Mouse (Mus musculus): ENCODE data around the gene Tns1.

Gene Tns1

GRCm38 (mm10) chr1:74058771-74059170, 65.5 kb downstream of the Tns1 start:
- no peak for DNase-seq (ENCODE audit: low spot score in 2 of 2)

- no peak for DNase-seq (ENCODE audit: low spot score in 2 of 2)
These were observed 65.9 kb downstream of the Tns1 start for GRCm38 (mm10) chr1:74058309-74058708.

- DNase-seq (ENCODE audit: low spot score in 2 of 2), result no peak
These were observed 66.7 kb downstream of the Tns1 start for GRCm38 (mm10) chr1:74057501-74057900.

GRCm38 (mm10) chr1:74055552-74055951, 68.7 kb downstream of the Tns1 start:
- no peak for DNase-seq (ENCODE audit: low spot score in 2 of 2)

GRCm38 (mm10) chr1:74054471-74054870, 69.8 kb downstream of the Tns1 start:
- DNase-seq (ENCODE audit: low spot score in 2 of 2), result no peak

GRCm38 (mm10) chr1:74054007-74054406, 70.2 kb downstream of the Tns1 start:
- DNase-seq (ENCODE audit: low spot score in 2 of 2), result no peak

GRCm38 (mm10) chr1:74053068-74053467, 71.2 kb downstream of the Tns1 start:
- DNase-seq (ENCODE audit: low spot score in 2 of 2), result no peak

GRCm38 (mm10) chr1:74051349-74051748, 72.9 kb downstream of the Tns1 start:
- no peak for DNase-seq (ENCODE audit: low spot score in 2 of 2)

GRCm38 (mm10) chr1:74049430-74049829, 74.8 kb downstream of the Tns1 start:
- no peak for DNase-seq (ENCODE audit: low spot score in 2 of 2)

- DNase-seq (ENCODE audit: low spot score in 2 of 2), result no peak
These were observed 76.5 kb downstream of the Tns1 start for GRCm38 (mm10) chr1:74047722-74048121.

- DNase-seq (ENCODE audit: low spot score in 2 of 2), result no peak
These were observed 76.9 kb downstream of the Tns1 start for GRCm38 (mm10) chr1:74047311-74047710.

- no peak for DNase-seq (ENCODE audit: low spot score in 2 of 2)
These were observed 79.2 kb downstream of the Tns1 start for GRCm38 (mm10) chr1:74045034-74045433.

- no peak for DNase-seq (ENCODE audit: low spot score in 2 of 2)
These were observed 79.8 kb downstream of the Tns1 start for GRCm38 (mm10) chr1:74044421-74044820.

- peak in 1 of 2 experiments; percentile 37 for DNase-seq (ENCODE audit: low spot score in 2 of 2)
These were observed 80.6 kb downstream of the Tns1 start for GRCm38 (mm10) chr1:74043584-74044105.

GRCm38 (mm10) chr1:74042711-74043467, 81.4 kb downstream of the Tns1 start:
- no peak for DNase-seq (ENCODE audit: low spot score in 2 of 2)

GRCm38 (mm10) chr1:74041692-74042091, 82.6 kb downstream of the Tns1 start:
- no peak for DNase-seq (ENCODE audit: low spot score in 2 of 2)

- no peak for DNase-seq (ENCODE audit: low spot score in 2 of 2)
These were observed 83.1 kb downstream of the Tns1 start for GRCm38 (mm10) chr1:74041178-74041577.

GRCm38 (mm10) chr1:74036560-74037390, 87.5 kb downstream of the Tns1 start:
- peak; percentile 68 to 76 for DNase-seq (ENCODE audit: low spot score in 2 of 2)

- DNase-seq (ENCODE audit: low spot score in 2 of 2), result no peak
These were observed 88.2 kb downstream of the Tns1 start for GRCm38 (mm10) chr1:74035912-74036489.

- DNase-seq (ENCODE audit: low spot score in 2 of 2), result no peak
These were observed 88.8 kb downstream of the Tns1 start for GRCm38 (mm10) chr1:74035487-74035886.

- DNase-seq (ENCODE audit: low spot score in 2 of 2), result no peak
These were observed 89.5 kb downstream of the Tns1 start for GRCm38 (mm10) chr1:74034736-74035135.

GRCm38 (mm10) chr1:74034211-74034610, 90.0 kb downstream of the Tns1 start:
- no peak for DNase-seq (ENCODE audit: low spot score in 2 of 2)

Data from urinary bladder, adult 18-20 months (tissue).